Mouse (Mus musculus): ENCODE measurements around the gene Amotl1.
"Not testable (repeated sequence)": the region's sequence is repeated elsewhere in the genome, so short reads cannot be mapped to it uniquely, and the experiment has no call there.

Gene Amotl1

DNA sequence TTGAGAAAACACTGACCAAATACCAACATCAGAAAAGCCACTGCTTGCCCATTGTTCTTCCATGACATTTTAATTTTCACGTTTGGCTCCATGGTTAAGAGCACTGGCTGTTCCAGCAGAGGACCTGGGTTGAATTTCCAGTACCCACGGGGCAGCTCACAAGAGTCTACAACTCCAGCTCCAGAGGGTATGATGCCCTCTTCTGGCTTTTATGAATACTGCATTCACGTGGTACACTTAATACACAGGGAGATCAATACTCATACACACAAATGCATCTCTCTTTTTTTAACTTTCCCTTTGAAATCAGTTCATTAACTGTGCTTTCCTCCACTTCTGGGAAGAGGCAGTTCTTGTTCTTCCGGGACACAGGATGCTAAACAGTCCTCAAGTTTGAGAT lies 41.4 kb downstream of the Amotl1 start:
- no peak for DNase-seq (ENCODE audit: low spot score)

DNA sequence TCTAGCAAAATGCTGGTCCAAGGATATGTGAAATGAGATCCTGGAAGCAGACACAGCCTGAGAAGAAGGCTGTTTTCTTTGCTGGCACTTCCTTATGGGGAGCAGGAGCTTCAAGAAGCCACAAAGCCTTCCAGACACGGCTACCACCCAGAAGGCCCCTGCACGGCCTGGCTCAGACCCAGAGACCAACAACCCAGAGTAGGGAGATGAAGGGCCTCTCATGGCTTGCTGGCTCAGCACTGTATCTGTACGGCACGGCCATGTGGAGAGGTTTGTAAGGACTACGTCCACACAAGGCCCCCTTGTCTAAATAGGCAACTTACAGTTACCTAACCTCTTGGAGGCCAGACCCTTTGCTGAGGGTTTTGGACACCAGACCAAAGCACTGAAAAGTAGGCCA lies 45.1 kb downstream of the Amotl1 start:
- no peak for DNase-seq (ENCODE audit: low spot score)

DNA sequence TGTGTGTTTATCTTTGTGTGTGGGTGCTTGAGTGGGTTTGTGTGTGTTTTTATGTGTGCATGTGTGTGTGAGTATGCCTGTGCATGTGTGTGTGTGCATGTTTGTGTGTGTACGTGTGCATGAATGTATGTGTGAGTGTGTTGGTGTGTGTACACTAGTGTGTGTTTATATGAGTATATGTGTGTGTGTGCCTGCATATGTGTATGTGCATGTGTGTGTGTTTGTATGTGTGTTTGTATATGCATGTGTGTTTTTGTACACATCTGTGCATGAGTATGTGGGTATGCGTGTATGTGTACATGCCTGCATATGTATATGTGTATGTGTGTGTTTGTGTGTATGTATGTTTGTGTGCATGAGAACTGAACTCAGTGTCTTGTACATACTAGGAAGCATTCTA lies 46.7 kb downstream of the Amotl1 start:
- no peak for DNase-seq (ENCODE audit: low spot score)

DNA sequence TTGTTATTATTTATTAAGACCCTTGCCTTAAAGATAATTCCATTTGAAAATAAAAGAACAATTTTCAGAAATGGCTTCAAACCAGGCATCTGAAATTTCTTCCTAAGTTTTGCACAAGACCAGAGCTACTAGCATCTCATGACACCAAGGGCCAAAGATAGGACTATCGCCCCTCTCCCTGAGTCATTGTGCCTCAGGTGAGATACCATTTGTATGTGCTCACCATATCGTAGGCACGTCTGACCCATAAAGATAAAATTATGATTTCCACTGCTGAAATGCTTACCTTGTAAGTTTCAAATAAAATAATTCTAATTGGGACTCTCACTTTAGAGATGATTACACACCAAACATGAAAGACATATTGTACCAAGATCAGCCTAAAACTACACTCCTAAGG lies 47.4 kb downstream of the Amotl1 start:
- no peak for DNase-seq (ENCODE audit: low spot score)

DNA sequence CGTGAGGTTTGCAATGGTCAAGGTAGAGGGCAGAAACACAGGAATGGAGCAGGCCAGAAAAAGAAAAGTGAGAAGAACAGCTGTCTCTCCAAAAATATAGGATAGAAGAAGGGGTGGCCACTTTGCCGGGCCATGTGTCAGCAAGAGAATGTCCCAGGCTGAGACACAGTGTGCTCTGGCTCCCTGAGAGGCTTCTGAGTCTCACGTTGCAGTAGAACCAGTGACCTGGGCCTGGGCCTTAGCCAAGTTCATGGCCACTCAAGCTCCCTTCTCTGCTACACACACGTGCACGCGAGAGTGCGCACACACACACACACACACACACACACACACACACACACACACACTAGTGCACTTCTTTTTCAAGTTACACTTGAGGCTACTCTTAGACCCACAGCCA lies 48.0 kb downstream of the Amotl1 start:
- no peak for DNase-seq (ENCODE audit: low spot score)

DNA sequence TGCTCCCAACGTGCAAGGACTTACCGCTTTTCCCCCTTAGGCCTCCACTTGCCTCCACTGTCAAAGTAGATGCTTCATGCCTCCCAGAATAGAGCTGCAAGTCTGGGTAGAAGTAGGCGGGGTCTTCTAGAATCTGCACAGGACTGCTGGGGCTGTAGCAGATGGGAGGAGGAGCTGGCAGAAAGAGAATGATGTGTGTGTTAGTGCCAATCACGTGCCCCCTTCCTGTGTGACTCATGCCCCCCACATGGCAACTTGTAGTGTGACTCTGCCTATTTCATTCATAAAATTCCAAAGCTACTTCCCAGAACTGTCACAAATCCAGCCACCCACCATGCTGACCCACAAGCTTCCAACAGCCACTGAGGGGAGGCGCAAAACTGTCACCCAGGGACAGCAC lies 48.4 kb downstream of the Amotl1 start:
- no peak for DNase-seq (ENCODE audit: low spot score)

DNA sequence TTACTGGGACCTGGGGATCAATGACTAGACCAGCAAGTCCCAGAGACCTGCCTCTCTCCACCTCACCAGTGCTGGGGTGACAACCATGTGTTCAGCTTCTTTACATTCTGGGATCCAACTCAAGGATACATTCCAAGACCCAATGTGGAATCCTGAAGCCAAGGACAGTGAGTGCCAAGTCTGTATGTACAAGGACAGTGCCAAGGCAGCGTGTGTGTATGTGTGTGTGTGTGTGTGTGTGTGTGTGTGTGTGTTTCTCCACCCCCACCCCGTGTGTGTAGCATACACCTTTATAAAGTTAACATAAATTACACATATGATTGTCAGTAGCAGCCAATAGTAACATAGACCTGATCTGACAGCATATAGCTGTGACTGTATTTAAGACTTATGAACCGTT lies 49.0 kb downstream of the Amotl1 start:
- DNase-seq (ENCODE audit: low spot score) = no peak

DNA sequence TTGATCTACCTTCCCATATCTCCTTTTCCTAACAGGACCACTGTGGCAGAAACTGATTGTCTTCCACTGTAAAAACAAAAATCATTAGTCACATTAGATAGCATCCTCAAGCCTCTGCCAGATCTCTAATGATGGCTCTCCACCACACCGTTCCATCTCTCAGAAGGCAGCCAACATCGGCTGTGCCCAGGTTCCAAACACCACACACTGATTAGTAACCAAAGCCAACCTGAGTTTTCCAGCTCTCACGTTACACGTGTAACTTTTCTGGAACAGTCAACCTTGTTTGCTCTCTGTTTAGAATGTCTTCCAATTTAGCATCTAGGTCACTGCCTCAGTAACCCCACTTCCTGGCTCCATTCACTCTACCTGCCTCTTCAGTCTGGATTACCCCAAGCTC lies 51.0 kb downstream of the Amotl1 start:
- DNase-seq (ENCODE audit: low spot score) = no peak

DNA sequence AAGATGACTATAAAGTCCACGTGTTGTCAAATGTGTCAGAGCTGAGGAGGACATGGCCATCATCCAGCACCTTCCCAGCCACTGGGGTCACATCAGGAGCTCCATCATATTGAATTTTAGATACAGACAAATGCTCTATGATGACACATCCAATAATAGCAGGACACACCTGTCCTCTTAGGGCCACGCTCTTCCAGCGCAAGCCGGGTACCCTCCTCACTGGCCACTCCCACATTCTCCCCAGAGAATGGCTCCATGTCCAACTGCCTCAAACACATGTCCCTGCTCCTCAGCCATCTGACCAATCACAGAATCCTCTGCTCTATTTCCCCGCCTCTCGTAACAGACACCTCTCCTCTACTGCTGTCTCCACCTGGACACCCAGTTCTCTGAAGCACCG lies 54.2 kb downstream of the Amotl1 start:
- no peak for DNase-seq (ENCODE audit: low spot score)

DNA sequence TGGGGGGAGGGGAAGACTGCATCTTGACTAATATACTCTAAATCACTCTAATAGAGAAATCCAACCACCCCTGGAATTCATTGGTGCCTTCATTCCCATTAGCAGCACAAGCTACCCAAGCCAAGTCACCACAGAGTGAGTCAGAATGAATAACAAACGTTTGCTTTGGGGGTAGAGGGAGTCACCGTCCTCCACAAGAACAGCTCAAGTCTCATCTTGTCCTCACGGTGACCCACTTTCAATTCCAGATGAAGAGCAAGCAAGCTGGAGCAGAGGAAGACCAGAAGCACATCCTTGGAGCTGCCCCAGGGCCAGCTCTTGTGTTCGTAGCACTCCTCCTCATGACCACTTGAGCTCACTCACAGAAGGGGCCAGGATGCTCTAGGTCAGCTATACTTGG lies 56.2 kb downstream of the Amotl1 start:
- DNase-seq (ENCODE audit: low spot score) = no peak

DNA sequence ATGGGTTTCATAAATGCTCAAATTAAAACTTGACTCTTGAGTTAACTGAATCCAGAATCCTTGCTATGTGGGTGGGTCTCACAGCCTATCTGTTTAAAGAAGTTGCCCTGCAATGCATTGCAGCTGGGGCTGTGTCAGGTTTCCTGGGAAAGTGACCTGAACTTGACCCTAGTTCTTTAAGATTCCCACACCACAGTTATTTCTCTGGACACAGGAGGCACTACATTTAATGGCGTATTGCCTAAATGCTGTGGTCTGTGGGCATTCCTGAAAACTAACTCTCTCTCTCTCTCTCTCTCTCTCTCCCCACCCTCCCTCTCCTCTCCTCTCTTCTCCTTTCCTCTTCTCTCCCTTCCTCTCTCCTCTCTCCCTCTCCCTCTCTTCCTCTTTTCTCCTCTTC lies 59.2 kb downstream of the Amotl1 start:
- DNase-seq (ENCODE audit: low spot score) = no peak

DNA sequence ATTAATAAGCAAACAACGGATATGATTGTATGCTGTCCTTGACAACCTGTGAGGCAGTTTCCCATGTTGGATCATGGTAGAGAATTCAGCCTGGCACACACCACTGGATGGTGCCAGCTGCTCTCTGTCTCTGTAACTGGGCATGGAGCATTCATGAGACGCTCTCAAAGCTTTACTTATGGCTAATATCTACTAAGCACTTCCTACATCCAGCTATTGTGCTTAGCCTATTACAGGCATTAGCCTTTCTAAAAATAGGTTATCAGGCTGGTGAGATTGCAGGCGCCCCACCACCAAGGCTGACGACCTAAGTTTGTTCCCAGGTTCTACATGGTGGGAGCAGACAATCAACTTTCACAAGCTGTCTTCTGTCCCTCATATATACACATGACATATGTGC lies 65.9 kb downstream of the Amotl1 start:
- no peak for DNase-seq (ENCODE audit: low spot score)

DNA sequence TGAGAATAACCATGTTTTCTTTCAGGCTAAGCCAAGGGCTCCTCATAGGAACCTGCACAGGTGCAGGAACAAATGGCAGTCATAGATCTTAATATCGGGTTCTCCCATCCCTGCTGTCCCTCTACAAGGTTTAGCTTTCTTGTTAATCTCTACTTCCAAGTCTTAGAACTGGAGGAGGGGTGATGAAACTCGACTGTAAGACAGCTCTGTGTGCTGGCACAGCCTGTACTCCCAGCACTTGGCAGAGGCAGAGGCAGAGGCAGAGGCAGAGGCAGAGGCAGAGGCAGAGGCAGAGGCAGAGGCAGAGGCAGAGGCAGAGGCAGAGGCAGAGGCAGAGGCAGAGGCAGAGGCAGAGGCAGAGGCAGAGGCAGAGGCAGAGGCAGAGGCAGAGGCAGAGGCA lies 68.5 kb downstream of the Amotl1 start:
- DNase-seq (ENCODE audit: low spot score) = not testable (repeated sequence)

DNA sequence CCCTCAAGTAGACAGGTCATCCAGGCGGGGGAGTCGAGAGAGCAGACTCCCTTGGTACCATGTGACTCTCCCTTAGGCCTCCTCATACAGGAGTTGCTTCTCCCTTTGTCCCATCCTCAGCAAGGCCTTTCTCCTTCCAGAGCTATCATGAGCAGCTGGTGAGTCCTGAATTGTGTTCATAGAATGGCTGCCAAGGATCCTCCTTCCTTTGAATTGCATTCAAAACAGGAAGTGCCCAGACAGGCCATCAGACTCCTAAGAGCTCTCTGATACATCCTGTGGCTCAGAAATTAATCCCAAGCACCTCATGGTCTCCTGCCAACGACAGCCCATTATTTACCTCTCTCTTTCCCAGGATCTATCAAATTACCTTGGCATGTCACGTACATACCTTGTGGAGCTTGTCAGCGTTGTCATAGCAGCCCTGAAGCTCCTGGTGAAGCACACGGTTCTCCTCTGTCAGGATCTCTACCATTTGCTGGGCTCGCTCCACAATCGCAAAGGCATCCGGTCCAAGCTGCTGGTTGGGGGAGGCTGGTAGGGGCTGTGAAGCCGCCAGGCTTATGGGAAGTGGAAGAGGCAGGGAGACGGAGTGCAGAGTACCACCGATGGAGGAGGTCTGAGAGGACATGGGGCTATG lies 70.0 kb downstream of the Amotl1 start:
- DNase-seq (ENCODE audit: low spot score) = no peak

DNA sequence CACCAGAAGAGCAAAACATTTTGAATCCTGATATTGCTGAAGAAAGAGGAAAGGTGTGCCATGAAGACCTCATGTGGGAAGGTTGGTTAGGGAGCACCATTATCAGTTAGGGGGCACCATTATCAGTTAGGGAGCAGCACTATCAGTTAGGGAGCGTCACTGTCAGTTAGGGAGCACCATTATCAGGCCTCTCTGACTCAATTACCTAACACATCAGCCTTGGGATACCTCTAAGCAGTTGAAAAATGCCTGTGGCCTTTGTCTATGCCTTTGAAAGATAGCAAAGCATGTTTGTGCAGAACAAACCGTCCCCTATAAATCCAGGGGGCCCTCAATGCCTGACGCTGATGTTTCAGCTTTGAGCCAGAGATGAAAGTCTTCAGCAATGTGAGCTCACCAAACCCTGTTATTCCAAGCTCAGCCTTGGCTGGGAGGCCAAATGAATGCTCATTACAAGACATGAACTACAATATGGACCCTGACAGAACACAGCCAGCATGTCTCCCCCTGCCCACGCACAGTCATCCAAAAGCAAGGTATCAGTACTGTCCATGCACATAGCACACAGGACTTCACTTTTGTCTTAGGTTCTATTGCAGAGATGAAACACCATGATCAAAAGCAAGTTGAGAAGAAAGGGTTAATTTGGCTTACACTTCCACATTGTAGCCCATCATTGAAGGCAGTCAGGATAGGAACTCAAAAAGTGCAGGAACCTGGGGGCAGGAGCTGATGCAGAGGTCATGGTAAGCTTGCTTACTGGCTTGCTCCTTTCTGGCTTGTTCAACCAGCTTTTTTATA lies 75.5 kb downstream of the Amotl1 start:
- no peak for DNase-seq (ENCODE audit: low spot score)

DNA sequence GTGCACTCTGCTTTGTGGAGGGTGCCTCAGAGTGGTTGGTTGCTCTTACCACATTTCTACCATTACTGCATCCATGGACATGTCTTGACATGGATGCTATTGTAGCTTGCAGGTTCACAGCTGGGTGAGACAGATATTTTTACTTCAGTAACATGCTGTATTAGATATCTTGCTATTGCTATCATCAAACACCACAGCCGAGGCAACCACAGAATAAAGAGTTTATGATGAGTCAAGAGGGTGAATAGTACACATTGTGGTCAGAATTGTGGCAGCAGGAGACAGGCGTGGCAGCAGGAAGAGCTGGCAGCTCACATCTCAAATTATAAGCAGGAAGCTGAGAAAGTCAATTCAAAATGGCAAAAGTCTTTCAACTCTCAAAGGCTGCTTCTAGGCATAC lies 76.4 kb downstream of the Amotl1 start:
- no peak for DNase-seq (ENCODE audit: low spot score)

DNA sequence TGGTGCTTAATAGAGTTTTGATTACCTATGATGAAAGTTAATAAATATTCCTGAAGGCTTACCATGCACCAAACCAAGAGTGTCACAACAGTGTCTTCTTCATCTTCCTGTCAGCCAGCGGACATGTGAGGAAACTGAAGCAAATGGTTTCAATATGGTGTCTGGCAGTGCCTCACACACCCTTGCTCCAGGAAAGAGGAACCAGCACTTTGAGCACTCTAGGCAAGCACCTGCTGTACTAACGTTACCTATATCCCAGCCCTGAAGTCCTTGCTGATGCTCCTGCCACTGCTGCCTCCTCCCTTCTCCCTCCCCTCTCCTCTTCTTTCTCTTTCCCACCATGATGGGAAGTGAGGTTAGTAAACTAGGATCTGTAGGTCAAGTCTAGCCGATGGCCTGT lies 80.4 kb downstream of the Amotl1 start:
- no peak for DNase-seq (ENCODE audit: low spot score)

DNA sequence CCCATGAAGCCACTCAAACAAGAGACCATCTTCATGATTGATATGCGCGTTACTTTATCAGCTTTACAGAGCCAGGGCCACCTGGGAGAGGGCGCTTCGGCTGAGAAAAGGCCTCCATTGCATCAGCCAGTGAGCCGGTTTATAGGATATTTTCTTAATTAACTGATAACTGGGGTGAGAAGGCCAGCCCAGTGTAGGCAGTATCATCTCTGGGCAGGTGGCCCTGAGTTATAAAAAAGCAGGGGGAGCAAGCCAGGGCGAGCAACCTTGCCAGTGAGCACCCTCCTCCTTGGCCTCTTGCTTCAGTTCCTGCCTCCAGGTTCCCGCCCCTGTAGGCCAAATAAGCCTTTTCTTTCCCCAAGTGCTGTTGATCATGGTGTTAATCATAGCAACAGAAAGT lies 81.5 kb downstream of the Amotl1 start:
- no peak for DNase-seq (ENCODE audit: low spot score)

DNA sequence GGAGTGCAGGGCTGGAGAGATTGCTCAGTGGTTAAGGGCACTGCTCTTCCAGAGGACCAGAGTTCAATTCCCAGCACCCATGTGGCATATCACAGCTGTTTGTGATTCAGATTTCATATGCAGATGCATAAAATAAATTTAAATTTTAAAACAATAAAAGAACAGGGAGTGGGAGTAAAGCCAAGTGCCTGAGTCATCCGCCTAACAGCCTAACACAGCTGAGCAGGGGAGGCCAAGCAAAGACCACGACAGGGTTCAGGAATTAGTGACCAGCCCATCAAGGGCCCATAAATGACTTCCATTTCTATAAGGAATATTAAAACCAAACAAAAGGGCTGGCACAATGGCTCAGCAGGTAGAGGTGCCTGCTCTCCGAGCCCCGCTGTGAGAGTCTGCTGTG lies 84.3 kb downstream of the Amotl1 start:
- DNase-seq (ENCODE audit: low spot score) = no peak

DNA sequence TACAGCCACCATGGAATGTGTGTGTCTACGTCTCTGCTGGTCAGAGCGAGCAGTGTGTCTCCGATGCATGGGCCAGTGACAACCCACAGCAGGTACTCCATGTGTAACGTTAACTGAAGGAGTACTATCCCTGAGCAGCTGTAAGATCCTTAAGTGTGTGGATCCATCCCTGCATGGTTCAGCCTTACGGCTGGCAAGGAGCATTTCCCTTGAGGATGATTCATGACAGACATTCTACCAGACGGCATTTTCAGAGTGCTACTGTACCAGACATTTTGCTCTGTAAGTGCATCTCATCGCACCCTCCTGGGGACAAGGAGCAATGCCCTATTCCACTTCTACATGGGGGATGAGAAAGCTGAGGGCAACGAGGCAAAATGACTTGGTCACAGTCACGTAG lies 84.9 kb downstream of the Amotl1 start:
- no peak for DNase-seq (ENCODE audit: low spot score)

DNA sequence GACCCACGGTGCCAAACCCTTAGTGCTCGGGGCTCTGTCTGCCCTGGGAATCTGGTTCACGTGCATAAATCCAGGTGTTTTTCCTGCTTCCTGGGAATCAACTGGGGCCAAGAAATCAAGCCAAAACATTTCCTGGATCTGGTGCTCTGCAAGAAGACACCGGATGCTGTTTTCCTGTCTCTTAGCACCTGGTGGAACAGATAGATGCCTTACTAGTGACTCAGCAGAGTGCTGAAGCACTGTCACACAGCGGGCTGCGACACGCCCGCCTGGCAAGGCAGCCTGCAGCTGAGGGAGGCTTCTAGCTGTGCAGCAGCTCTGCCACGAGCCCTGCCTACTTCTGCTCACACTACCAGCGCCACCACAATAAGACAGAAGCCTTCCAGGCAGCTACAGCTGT lies 85.4 kb downstream of the Amotl1 start:
- no peak for DNase-seq (ENCODE audit: low spot score)

DNA sequence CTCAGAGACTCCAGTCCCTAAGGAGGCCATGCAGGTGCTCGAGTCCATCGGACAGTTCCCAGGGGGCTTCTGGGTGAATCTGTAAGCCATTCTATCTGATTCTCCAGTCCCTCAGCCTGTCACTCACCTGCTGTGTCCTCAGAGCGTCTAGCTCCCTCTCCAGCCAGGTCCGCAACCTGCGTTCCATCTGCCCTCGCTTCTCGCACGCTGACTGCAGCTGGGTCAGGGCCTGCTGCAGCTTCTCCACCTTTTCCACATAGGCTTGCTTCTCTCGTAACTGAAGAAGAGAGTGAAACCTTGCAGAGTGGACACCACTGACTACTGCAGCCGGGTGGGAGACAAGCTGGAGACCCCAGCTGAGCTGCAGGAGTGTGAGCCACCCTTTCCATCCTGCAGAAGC lies 86.5 kb downstream of the Amotl1 start:
- DNase-seq (ENCODE audit: low spot score) = no peak

DNA sequence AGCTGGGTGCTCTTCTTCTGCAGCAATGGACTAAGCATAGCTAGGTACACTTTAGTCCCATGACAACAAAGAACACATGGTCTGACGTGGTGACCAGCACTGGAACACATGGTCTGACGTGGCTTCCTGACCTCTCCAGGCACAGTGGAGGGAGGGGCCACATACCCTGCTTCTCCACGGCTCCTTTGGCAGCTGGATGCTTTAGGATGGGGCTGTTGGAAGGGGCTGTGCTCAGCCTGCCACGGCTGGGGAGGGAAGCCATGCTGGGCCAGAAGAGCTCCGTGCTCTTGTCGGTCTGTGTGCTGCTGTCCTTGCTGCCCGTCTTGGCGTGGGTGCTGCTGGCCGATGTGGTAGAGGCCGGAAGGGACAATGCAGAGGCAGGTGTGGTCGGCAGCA lies 96.5 kb downstream of the Amotl1 start:
- DNase-seq (ENCODE audit: low spot score) = no peak
